Mouse (Mus musculus): Measurements from ENCODE around the gene B3gnt7.

GRCm38 (mm10) chr1:86277055-86277454, 25.6 kb upstream of the B3gnt7 start:
- TF ChIP-seq CTCF (IDR thresholded peaks at IDR 0.05; ENCODE audit: low read depth, low read length): no peak
- TF ChIP-seq POLR2A (IDR thresholded peaks at IDR 0.05; ENCODE audit: insufficient read depth, low read length): no peak
- TF ChIP-seq EP300 (IDR thresholded peaks at IDR 0.05; ENCODE audit: insufficient read depth, low read depth, low read length): no peak

All from ES-Bruce4 (cell line).